In the genomic region with DNA sequence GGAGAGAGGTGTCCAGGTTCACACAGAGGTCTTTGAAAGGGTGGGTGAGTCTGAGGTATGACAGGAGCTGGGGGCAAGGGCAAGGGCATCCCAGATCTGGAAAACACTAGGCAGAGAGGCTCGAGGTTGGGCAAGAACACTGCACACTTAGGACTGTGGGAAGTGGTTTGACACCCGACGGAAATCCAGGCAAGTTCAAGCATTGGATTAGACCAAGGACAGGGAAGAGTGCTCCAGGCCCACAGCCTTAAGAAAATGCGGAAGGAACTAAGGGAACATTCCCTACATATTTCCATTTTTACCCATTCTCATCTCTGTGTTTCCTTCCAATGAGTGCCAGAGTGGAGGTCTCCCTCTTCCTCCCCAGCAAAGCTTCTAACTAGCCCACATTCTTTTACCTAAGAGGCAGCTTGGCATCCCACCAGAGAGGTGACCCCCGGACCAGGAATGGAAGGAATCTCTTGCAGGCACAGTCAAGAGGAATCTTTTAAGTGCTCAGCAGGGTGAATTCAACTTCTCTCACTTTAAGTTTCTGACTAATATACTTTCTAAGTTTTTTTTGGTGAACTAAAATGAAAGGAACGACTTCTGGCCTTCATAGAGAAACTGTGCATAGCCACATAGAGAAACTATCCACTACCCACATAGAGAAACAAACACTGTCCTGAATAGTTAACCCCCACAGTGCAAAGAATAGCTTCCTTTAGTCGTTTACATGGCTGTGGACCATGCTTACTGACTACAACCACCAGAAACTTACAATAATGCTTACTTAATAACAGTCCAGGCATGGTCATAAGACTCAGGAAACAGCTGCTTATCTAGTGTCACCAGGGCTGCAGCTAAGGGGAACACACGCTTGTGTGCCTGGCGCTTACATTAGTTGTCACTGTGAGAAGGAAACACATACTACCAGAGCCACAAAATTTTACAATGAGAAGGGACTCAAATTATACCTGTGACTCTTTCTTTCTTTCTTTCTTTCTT, we compare ENCODE assay signal across 11 mouse cellular contexts.
A peak's percentile ranks its signal among the peaks of the same experiment; 100 is the strongest.
DNase-seq lines count a peak whose midpoint lies in the region; ATAC-seq and TF ChIP-seq lines count a peak whose summit lies in the region.
"Had no signal": no experiment of that assay in that cellular context is flagged by ENCODE, and none has a peak within 500 bp of the region (broad histone marks: within the 10 kb centered on the region; RNA-seq: fewer than 3 reads in every experiment).

No protein-coding gene starts in this region.

- no peaks in the 10 kb centered on the region for H3K27me3 ChIP-seq in lung, postnatal 0 days (replicated peaks; ENCODE audit: insufficient read depth, low read length)
- H3K27me3 ChIP-seq in myocyte (ENCODE audit: control insufficient read depth, insufficient read depth, insufficient read length), result no peaks in the 10 kb centered on the region
- no peaks in the 10 kb centered on the region for H3K27me3 ChIP-seq in thymus, adult 2 months (ENCODE audit: control insufficient read depth, insufficient read depth, low read length)

- H3K9ac ChIP-seq in lung, postnatal 0 days (replicated peaks; ENCODE audit: low read depth), result no peak overlapping the region

- H3K79me2 ChIP-seq in myocyte (ENCODE audit: control insufficient read depth, insufficient read depth), result no peaks in the 10 kb centered on the region

- H3K9me3 ChIP-seq in lung, postnatal 0 days (ENCODE audit: low read length), result no peaks in the 10 kb centered on the region
- H3K9me3 ChIP-seq: midbrain, embryonic 10.5 days had no signal

- peak; percentile 52 for DNase-seq in lung, postnatal 0 days (ENCODE audit: low spot score)
- DNase-seq in lung, postnatal 14 days, result no peak
- DNase-seq in liver, result peak; percentile 15
- DNase-seq in adrenal gland, postnatal 25 days, result no peak
- DNase-seq in thymus, adult 2 months, result no peak
- no peak for DNase-seq in retina, postnatal 1 day
- DNase-seq: kidney, postnatal 36 days had no signal

- H3K4me1 ChIP-seq in lung, postnatal 0 days (ENCODE audit: insufficient read depth, low read depth, low read length), result no peaks in the 10 kb centered on the region
- no peaks in the 10 kb centered on the region for H3K4me1 ChIP-seq in thymus, adult 2 months (replicated peaks; ENCODE audit: control insufficient read depth, insufficient read depth, low read length)
- H3K4me1 ChIP-seq: midbrain, embryonic 10.5 days had no signal

- WGBS in lung, postnatal 0 days, result 42% methylated on average over 9 of the region's 9 CpGs
- 63% methylated on average over 9 of the region's 9 CpGs for WGBS in thymus, adult 2 months

- peak; percentile 66 for TF ChIP-seq EP300 in lung, postnatal 0 days (IDR thresholded peaks at IDR 0.05)

- H3K4me3 ChIP-seq in lung, postnatal 0 days (ENCODE audit: low read depth, low read length), result no peak overlapping the region
- no peak overlapping the region for H3K4me3 ChIP-seq in myocyte
- H3K4me3 ChIP-seq in thymus, adult 2 months (ENCODE audit: control insufficient read depth, insufficient read depth, low read length), result no peak overlapping the region
- H3K4me3 ChIP-seq: midbrain, embryonic 10.5 days had no signal

- H3K4me2 ChIP-seq in lung, postnatal 0 days (replicated peaks; ENCODE audit: low read depth, low read length), result no peak overlapping the region
- no peak overlapping the region for H3K4me2 ChIP-seq in myocyte (ENCODE audit: low read depth)

- TF ChIP-seq CTCF in lung, postnatal 0 days (IDR thresholded peaks at IDR 0.05), result no peak
- no peak for TF ChIP-seq CTCF in thymus, adult 2 months (IDR thresholded peaks at IDR 0.05; ENCODE audit: borderline replicate concordance, control insufficient read depth, extremely low read depth, insufficient read depth, low read length, poor library complexity)

- no peak overlapping the region for H3K27ac ChIP-seq in lung, postnatal 0 days (ENCODE audit: low read length)
- no peak overlapping the region for H3K27ac ChIP-seq in thymus, adult 2 months (ENCODE audit: control insufficient read depth, insufficient read depth, low read length)
- H3K27ac ChIP-seq: midbrain, embryonic 10.5 days had no signal

- no peak for TF ChIP-seq POLR2A in myocyte (IDR thresholded peaks at IDR 0.05; ENCODE audit: insufficient read length, low read depth)
- TF ChIP-seq POLR2A in thymus, adult 2 months (IDR thresholded peaks at IDR 0.05; ENCODE audit: control insufficient read depth, extremely low read depth, insufficient read depth, low read length, poor library complexity), result no peak

- peak; percentile 75 for ATAC-seq in lung, postnatal 0 days
- peak; percentile 80 for ATAC-seq in granulocyte monocyte progenitor cell, adult 5-6 weeks (replicated peaks; ENCODE audit: poor library complexity, severe bottlenecking)
- ATAC-seq: inflammation-experienced regulatory T-cells, adult 6 months had no signal

- H3ac ChIP-seq in myocyte (ENCODE audit: control insufficient read depth, insufficient read length), result no peak overlapping the region

- no peaks in the 10 kb centered on the region for H3K36me3 ChIP-seq in lung, postnatal 0 days (ENCODE audit: insufficient read depth, low read length)
- no peaks in the 10 kb centered on the region for H3K36me3 ChIP-seq in myocyte (ENCODE audit: control insufficient read depth, insufficient read depth)
- no peaks in the 10 kb centered on the region for H3K36me3 ChIP-seq in thymus, adult 2 months (ENCODE audit: control insufficient read depth, insufficient read depth, low read length)
- H3K36me3 ChIP-seq: midbrain, embryonic 10.5 days had no signal

TF ChIP-seq in myocyte, 11 proteins besides CTCF, POLR2A, EP300 and RAD21:
- TF ChIP-seq E2F4 (IDR thresholded peaks at IDR 0.05; ENCODE audit: insufficient read depth) (no peak), MYOG (IDR thresholded peaks at IDR 0.05; ENCODE audit: control insufficient read depth in 1 of 3, insufficient read depth in 1 of 3, insufficient read length in 2 of 3, low read depth in 2 of 3) (peak in 2 of 3 experiments; percentile 26 to 50), MYOD1 (IDR thresholded peaks at IDR 0.05; ENCODE audit: control insufficient read depth in 1 of 3, insufficient read length in 2 of 3, low read depth in 2 of 3) (peak in 2 of 3 experiments; percentile 13 to 53)
TF ChIP-seq in myocyte: peak in this region for 2.

Comparison
In these comparisons a context has a peak if more than half of its experiments do, and no peak if none do; other contexts are left out.
1. DNase-seq: peak in lung, postnatal 0 days (single experiment) and liver (single experiment); none in lung, postnatal 14 days (single experiment), adrenal gland, postnatal 25 days (single experiment), thymus, adult 2 months (single experiment) and retina, postnatal 1 day (single experiment).